Mouse (Mus musculus): ENCODE data around the gene Cmc1.

Gene Cmc1

GRCm38 (mm10) chr9:118149407-118150402, at the start of gene Cmc1:
TSS of gene Cmc1 (minus strand) at chr9:118150177.
- peak; percentile 73 to 91 for DNase-seq (ENCODE audit: low spot score in 2 of 2)

DNA sequence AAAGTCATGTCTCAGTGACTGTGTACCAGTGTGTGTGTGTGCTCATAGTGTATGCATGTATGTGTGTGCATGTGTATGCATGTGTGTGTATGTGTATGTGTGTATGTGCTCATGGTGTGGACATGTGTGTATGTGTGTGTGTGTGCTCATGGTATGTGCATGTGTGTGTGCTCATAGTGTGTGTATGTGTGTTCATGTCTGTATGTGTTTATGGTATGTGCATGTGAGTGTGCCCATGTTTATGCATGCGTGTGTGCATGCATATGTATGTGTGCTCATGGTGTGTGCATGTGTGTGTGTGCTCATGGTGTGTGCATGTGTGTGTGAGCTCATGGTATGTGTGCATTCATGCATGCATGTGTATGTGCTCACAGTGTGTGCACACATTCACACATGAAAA, 48.6 kb upstream of the Cmc1 start:
- no peak for DNase-seq (ENCODE audit: low spot score in 2 of 2)

- DNase-seq (ENCODE audit: low spot score in 2 of 2) = no peak
Observed at GRCm38 (mm10) chr9:118196661-118197390, 46.8 kb upstream of the Cmc1 start.

- DNase-seq (ENCODE audit: low spot score in 2 of 2) = no peak
Observed at GRCm38 (mm10) chr9:118193263-118193662, 43.3 kb upstream of the Cmc1 start.

- no peak for DNase-seq (ENCODE audit: low spot score in 2 of 2)
Observed at GRCm38 (mm10) chr9:118191276-118191675, 41.3 kb upstream of the Cmc1 start.

GRCm38 (mm10) chr9:118188374-118188773, 38.4 kb upstream of the Cmc1 start:
- DNase-seq (ENCODE audit: low spot score in 2 of 2) = no peak

DNA sequence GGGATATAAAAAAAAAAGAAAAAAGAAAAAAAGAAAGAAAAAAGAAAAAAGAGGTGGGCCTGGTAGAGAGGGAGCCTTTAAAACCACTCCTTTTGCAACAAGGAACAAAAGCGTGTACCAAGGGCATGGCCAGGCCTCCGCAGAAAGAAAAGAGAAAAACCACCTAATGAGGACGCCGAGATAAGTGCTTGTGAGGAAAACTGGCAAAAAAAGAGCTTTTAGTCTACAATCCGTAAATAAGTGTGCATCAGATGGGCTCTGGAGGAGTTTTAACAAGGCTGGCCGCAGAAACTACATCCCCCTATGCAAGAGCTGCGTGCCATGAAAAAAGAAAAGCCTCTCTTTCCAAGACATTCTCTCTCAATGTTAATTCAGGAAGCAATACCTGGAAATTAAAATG, 37.4 kb upstream of the Cmc1 start:
- no peak for DNase-seq (ENCODE audit: low spot score in 2 of 2)

GRCm38 (mm10) chr9:118186776-118187175, 36.8 kb upstream of the Cmc1 start:
- DNase-seq (ENCODE audit: low spot score in 2 of 2) = no peak

DNA sequence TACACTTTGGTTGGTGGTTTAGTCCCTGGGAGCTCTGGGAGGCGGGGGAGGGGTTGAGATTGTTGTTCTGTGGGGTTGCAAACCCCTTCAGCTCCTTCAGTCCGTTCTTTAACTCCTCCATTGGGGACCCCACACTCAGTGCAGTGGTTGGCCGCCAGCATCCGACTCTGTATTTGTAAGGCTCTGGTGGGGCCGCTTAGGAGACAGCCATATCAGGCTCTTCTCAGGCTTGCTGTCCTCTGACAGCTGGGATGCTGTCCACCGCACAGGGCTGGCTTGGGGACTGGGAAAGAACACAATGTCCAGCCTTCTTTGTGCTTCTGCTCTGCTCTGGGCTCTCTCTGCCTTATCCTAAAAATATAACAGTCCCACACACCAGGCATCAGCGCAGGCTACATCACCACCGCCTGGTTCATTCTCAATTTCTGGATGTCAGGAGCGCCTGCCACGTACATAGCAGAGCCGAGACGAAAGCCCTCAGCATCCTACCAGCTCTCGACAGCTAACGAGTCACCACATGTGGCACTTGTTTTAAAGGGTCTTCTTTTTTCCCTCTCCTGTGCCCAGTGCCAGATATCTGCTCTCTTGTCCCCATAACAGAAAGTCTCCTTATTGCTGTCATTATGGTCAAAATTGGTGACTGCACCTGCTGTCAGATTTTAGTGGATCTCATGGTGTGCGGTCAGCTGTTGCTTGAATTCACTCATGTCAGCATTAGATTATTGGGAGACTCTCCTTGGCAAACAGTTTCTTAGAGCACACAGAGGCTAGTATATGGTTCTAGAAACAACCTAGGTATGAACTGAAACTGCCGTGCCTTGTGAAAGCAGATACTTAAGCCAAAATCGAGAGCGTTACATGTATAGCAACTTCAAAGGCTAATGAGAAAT, 29.4 kb upstream of the Cmc1 start:
- DNase-seq (ENCODE audit: low spot score in 2 of 2) = no peak

DNA sequence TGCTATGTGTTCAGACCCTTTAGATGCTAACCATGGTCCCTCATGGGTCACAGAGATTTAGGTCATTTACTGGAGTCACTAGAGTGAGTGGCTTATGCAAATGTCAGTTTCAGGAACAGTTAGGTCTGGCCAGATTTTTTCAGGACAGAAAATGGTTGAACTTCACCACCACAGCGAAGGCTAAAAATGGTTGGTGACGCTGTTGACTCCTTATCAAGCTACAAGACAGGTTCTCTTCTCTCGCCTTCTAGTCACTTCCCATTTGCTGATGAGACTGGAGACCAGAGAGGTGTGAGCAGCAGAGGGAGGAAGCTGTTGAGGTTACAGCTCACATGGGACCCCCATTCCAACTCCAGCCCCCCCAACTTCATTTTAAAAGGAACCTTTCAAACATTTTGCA, 26.7 kb upstream of the Cmc1 start:
- DNase-seq (ENCODE audit: low spot score in 2 of 2) = no peak

DNA sequence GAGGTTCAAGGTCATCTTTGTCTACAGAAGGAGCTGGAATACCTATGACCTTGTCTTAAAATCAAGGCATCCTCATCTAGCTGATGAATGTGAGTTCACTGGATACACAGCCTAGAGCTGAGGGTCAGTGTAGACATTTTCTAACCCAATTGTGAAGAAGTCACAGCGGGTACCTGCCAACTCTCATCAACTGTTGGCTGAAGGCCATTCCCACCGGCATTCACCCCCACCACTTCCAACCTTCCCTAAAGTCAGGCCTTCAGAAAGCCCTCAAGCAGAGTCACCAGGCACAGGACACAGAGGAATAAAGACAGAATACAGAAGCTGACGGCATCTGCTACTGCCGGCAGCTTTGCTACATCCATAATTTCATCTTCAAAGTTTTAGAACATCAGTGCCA, 25.4 kb upstream of the Cmc1 start:
- no peak for DNase-seq (ENCODE audit: low spot score in 2 of 2)

GRCm38 (mm10) chr9:118173086-118173485, 23.1 kb upstream of the Cmc1 start:
- DNase-seq (ENCODE audit: low spot score in 2 of 2) = no peak

- DNase-seq (ENCODE audit: low spot score in 2 of 2) = no peak
Observed at GRCm38 (mm10) chr9:118168544-118168943, 18.6 kb upstream of the Cmc1 start.

DNA sequence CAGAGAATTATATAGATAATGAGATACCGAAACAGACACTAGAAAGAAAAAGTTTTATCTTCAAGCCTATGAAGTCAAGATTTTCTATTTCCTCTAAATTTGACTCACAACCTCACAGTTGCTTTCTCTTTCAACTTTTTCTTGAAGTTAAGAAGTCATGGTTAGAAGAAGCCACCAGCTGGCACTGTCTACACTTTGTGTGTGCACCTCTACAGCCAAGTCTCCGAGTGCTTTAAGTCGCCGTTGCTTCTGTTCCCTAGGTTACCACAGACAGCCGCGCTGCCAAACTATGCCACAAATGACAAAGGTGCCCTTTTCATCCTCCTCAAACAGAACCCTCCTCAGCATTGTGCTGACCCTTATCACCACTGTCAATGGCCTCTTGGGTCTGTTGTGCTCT, 17.6 kb upstream of the Cmc1 start:
- no peak for DNase-seq (ENCODE audit: low spot score in 2 of 2)

DNA sequence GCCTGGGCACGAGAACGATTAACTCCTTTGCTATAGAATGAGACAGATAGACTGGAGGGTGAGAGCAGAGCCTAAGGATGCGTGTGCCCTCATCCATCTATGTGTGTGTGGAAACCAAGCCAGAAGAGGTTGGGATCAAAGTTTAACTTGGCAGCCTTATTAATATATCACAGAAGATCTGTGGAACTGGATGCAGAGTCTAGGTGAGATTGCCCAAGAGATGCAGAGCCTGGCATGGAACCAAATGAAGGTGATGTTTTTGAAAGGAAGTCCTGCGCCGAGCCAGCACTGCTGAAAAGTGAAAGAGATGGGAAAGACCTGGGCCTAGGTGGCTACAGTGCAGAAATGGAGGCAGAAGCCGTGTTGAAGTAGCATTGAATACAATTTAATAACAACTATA, 11.6 kb upstream of the Cmc1 start:
- DNase-seq (ENCODE audit: low spot score in 2 of 2) = no peak

GRCm38 (mm10) chr9:118159936-118160335, 10.0 kb upstream of the Cmc1 start:
- DNase-seq (ENCODE audit: low spot score in 2 of 2) = no peak

DNA sequence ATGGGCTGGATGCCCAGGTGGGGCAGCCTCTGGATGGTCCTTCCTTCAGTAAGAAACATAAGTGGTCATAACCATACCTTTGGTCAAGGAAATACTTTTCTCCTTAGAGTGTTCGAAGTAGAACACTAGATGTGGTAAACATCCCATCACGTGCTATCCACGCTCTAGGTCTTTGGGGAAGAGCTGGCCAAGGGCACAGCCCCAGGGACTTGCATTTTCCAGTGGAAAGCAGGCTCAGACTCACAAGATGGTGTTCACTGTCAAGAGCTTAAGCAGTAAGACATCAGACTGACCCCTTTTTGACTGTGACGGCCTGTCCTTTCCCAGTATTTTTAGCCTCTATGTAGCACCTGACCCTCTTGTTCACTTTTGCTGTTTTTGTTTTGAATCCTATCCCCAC, 8.2 kb upstream of the Cmc1 start:
- no peak for DNase-seq (ENCODE audit: low spot score in 2 of 2)

- no peak for DNase-seq (ENCODE audit: low spot score in 2 of 2)
Observed at GRCm38 (mm10) chr9:118157234-118157633, 7.3 kb upstream of the Cmc1 start.

GRCm38 (mm10) chr9:118154666-118155065, 4.7 kb upstream of the Cmc1 start:
- DNase-seq (ENCODE audit: low spot score in 2 of 2) = no peak

DNA sequence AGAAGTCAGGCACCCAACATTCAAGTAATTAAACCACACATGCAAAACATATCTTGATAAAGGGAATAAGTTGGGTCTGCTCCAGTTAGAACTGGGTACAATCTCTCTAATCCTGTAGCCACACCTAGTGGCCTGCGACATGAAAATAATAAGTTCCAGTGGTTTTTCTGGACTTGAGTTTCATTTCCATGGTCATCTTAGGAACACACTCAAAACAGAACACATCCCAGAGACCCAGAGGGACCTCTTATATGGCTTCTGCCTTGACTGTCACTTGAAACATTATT, 1.2 kb upstream of the Cmc1 start:
- DNase-seq (ENCODE audit: low spot score in 2 of 2) = no peak

GRCm38 (mm10) chr9:118150429-118151220, 648 bp upstream of the Cmc1 start:
- DNase-seq (ENCODE audit: low spot score in 2 of 2) = no peak
